Mouse (Mus musculus) erythroblast, embryonic 14.5 days (primary cell): ENCODE results near the gene Tespa1.

Source experiments
- GATA1 ChIP-seq: IDR thresholded peaks from 2 replicates; pipeline ENCODE4 v1.6.1; 2012; ENCODE audit warnings: low read length, inconsistent platforms, mixed read lengths
- TAL1 ChIP-seq: IDR thresholded peaks from 3 replicates; pipeline ENCODE4 v1.6.1; 2012; ENCODE audit warnings: low read length, inconsistent platforms, mixed read lengths

- TF ChIP-seq GATA1 (no peak), TAL1 (no peak)
Observed at GRCm38 (mm10) chr10:130287201-130287600, 35.5 kb upstream of the Tespa1 start.
